31 mouse cellular contexts compared by ENCODE assay signal in the genomic region with DNA sequence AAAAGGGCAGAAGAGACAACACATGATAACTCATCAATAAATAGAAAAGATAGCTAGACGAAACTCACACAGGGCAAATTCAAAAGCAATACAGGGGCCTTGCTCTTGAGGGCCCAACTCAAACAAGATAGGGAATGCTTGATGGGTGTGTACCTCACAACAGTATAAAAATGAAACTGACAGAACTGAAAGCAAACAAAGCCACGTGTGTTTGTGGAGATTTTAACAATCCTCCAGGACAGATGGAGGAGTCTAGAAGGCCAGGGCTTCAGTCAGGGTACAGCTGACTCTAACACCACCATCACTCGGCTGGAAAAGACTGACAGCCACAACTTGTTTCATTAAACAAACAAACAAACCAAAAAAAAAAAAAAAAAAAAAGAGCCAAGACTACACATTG.
"Had no signal": no experiment of that assay in that cellular context is flagged by ENCODE, and none has a peak within 500 bp of the region (broad histone marks: within the 10 kb centered on the region; RNA-seq: fewer than 3 reads in every experiment).

No protein-coding gene starts in this region.

- H3K4me2 ChIP-seq: heart, embryonic 11.5 days; heart, embryonic 12.5 days; heart, embryonic 13.5 days; heart, embryonic 15.5 days; hindbrain, embryonic 12.5 days; hindbrain, embryonic 13.5 days; hindbrain, embryonic 14.5 days; hindbrain, embryonic 15.5 days; kidney, embryonic 15.5 days had no signal

- H3K4me1 ChIP-seq: hindbrain, embryonic 12.5 days; hindbrain, embryonic 13.5 days; kidney, embryonic 15.5 days had no signal

- H3K27ac ChIP-seq: heart, embryonic 10.5 days; heart, embryonic 13.5 days; heart, embryonic 15.5 days; hindbrain, embryonic 10.5 days; hindbrain, embryonic 12.5 days; hindbrain, embryonic 13.5 days; hindbrain, embryonic 14.5 days; hindbrain, embryonic 15.5 days; hindbrain, postnatal 0 days; kidney, embryonic 15.5 days; kidney, postnatal 0 days; left cerebral cortex, adult 2 months had no signal

- ATAC-seq: hindbrain, embryonic 16.5 days; hindbrain, postnatal 0 days; inflammation-experienced regulatory T-cells, adult 6 months had no signal

- H3K9ac ChIP-seq: heart, embryonic 12.5 days; heart, embryonic 13.5 days; heart, embryonic 15.5 days; hindbrain, embryonic 12.5 days; hindbrain, embryonic 13.5 days; hindbrain, embryonic 14.5 days; hindbrain, embryonic 15.5 days; kidney, embryonic 15.5 days had no signal

- H3K36me3 ChIP-seq: heart, embryonic 13.5 days; heart, embryonic 15.5 days; hindbrain, embryonic 10.5 days; hindbrain, embryonic 12.5 days; hindbrain, embryonic 13.5 days; hindbrain, embryonic 15.5 days; kidney, embryonic 15.5 days had no signal

- H3K4me3 ChIP-seq: heart, embryonic 10.5 days; heart, embryonic 12.5 days; heart, embryonic 13.5 days; heart, embryonic 15.5 days; hindbrain, embryonic 10.5 days; hindbrain, embryonic 12.5 days; hindbrain, embryonic 13.5 days; hindbrain, embryonic 15.5 days; kidney, embryonic 15.5 days; left cerebral cortex, adult 2 months had no signal

- H3K27me3 ChIP-seq: heart, embryonic 12.5 days; heart, embryonic 13.5 days; heart, embryonic 15.5 days; hindbrain, embryonic 12.5 days; hindbrain, embryonic 13.5 days; hindbrain, embryonic 15.5 days; kidney, embryonic 15.5 days had no signal

- H3K9me3 ChIP-seq: heart, embryonic 10.5 days; heart, embryonic 12.5 days; heart, embryonic 13.5 days; heart, embryonic 15.5 days; hindbrain, embryonic 10.5 days; hindbrain, embryonic 13.5 days; hindbrain, embryonic 15.5 days; kidney, embryonic 15.5 days had no signal

- DNase-seq: heart, postnatal 10 days; heart, postnatal 14 days; heart, postnatal 36 days; heart, postnatal 4 days; kidney, adult 11 months; kidney, adult 18-20 months; kidney, adult 2 months; kidney, adult 8-10 months; kidney, postnatal 10 days; kidney, postnatal 14 days; kidney, postnatal 25 days; kidney, postnatal 36 days; kidney, postnatal 4 days; layer of hippocampus, adult 9-11 months; layer of hippocampus, postnatal 36 days had no signal
